Mouse (Mus musculus): ENCODE results near the gene Ran. TPM values are rescaled to one million over a fixed set of nuclear protein-coding genes. Genes with fewer than 3 reads are reported as not detected.
A peak's percentile ranks its signal among the peaks of the same experiment; 100 is the strongest.

Gene Ran
- total and polyA plus RNA-seq, 3 experiments, result 71.2 to 217 (median 191) TPM

DNA sequence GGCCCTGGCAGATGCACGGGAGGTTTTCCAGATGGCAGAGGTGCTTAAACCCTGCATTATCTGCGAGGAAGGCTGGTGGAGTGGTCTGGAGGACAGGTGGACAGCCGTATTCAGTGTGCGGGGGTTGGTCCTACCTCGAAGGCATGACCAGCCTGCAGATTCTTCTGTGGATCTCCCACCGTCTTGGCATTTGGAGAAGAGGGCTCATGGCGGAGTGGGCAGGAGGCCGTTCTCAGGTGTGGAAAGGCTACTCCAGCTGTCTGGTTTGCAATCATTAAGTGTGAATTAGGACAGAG lies 43.9 kb downstream of the Ran start:
- no peak for DNase-seq

DNA sequence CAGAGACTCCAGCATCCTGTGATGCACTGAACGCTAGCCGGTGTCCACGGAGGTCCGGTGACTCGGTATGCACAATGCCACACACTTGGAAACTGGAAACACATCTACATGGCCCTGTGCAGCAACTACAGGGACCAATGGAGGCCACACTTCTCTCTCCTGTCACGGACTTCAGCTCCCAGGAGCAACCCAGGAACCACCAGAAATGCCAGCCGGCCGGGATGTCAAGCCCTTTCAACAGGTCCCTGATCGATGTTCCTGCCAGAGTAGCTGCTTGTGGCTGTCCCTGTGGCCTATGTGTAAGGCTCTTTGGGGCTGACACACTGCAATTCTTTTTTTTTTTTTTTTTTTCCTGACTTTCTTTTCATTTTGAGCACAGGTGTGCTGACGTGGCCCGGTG lies 44.3 kb downstream of the Ran start:
- no peak for DNase-seq

DNA sequence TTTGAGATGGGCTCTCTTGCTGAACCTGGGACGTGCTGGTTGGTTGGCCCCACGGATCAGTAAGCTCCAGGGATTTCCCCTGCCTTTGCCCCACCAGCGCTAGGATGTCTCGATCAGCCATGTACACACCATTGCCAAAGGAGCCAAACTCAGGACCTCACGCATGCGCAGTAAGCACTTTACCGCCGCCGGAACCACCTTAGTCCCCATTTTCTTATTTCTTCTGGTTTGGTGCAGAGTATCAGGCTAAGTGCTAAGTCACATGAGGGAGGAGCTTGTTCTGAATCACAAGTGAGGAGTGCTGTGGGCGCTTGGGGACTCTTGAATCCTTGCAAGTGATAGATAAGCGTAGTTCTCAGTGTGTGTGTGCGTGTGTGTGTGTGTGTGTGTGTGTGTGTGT lies 45.4 kb downstream of the Ran start:
- DNase-seq, result no peak

DNA sequence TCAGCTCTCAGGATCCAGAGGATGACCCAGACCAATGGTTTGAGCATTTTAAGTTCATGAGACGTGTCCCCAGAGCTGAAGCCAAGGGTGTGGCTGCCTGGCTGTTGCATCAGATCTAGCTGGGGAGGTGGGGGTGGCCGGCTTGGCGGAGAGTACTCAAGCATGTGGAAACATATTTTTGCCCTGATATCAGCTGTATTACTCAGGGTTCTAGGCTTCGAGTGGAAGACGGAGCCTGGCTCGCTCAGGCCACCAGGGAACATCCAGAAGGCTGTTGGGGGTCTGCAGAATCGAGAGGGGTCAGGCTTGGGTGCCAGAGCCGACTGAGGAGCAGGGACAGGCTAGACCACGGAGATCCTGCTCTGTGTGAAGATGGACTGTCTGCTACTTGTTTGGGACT lies 46.1 kb downstream of the Ran start:
- DNase-seq, result peak; percentile 39

DNA sequence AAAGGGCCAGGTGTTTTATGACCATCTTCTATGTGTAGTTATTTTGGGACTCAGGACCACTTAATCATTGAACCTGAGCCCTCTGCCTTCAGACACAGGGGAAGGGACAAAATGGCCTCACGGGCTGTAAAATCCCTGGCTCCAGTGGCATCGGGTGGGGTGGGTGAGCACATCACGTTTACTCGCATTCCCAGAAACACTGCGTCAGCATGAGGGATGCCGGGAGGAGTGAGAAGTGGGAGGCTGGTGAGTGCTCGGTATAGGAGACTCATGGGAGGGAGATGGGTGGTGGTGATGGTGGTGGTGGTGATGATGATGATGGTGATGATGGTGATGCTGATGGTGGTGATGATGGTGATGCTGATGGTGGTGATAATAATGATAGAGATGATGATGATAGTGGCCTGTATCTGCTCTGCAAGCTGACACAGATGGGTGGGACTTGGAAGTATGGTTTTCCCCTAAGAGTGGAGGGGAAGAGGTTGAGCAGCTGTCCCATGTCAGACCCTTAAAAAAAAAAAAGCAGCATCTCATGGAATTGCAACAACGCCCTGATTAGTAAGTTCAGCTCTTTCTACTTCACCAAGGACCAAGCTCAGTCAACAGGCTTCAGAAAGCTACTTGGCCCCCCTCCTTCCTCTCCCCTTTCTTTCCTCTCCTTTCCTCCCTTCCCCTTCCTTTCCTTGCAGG lies 46.8 kb downstream of the Ran start:
- no peak for DNase-seq

DNA sequence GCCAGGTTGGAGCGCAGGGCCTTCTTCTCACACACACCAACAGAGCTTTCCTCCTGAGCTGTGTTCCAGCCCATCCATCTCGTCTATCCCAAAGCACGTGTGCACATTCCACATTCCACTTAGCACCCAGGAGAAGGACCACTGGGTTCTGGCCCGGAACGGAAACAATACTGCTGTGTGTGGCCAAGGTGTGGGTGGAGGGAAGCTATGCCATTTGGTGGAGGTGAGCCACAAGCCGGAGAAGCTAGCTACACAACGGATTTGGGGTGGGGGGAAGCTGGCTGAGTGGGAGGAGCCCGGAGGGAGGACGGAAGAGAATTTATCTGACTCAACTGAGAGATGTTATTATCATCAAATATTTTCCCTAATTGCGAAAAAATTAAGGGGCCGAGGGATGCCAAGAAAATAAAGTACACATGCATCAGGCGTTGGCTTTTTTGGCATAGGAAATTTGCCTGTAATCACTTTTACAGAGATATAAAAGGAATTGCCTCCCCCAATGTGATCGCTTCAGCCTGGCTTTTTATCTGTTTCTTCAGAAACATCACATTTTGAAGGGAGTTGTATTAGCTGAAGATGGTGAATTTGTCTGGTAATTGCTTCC lies 47.5 kb downstream of the Ran start:
- no peak for DNase-seq

DNA sequence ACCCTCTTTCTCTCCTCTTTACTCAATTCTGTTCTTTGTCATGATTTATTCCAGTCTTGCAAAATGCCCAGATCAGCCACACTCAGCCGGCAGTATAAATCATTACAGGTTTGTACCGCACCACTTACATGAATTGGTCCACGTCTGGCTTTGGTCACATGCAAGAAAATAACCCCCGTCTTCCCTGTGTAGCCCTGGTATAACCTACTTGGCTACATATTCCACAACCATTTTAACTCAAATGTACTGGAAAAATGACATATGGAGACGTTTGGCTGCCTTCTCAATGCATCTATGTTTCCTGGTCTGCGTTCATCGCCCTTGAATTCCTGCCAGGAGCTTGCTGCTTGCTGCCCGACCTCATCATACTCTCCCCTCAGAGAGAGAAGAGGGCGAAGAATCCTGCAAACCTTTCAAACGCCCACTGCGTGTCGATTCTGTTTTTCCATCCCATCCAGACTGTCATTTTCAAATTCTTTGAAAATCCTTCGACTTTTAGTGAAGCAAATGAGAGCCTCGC lies 52.0 kb downstream of the Ran start:
- DNase-seq, result peak; percentile 74

DNA sequence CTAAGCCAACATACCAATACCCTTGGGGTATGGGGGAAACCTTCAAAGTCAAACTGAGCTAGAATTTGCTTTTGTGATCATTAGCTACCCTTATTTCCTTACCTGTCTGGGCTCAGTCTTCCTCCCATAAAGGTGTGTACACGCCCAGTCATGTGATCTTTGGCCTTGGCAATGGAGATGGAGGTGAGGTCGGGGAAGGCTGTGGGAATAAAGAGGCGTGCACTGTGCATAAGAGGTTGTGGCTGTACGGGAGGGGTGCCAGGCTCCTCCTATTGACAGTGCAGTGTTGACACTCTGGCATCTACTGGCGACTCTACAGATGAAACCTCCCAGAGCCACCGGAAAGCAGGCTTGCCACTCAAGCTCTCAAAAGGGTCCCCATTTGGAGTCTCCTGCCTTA lies 53.5 kb downstream of the Ran start:
- DNase-seq, result no peak

Other genes starting within 250 kb of the Ran start
- 1 to 10 TPM; 3.8 to 7.9 TPM for gene Rimbp2, start 66.6 kb upstream of the Ran start, total RNA-seq (2021)
- 2.0 and 3.6 TPM in 2 replicates for gene Rimbp2, start 66.6 kb upstream of the Ran start, polyA plus RNA-seq (2012; rRNA removed)
- gene Stx2, start 11.5 kb upstream of the Ran start, total RNA-seq (2021), result 10 to 100 TPM; 25.4 to 25.9 TPM
- 21.5 and 22.1 TPM in 2 replicates for gene Stx2, start 11.5 kb upstream of the Ran start, polyA plus RNA-seq (2012; rRNA removed)
- gene Adgrd1, start 76.7 kb downstream of the Ran start, total RNA-seq (2021), result 1 to 10 TPM; 3.8 to 8.6 TPM
- 2.4 and 2.5 TPM in 2 replicates for gene Adgrd1, start 76.7 kb downstream of the Ran start, polyA plus RNA-seq (2012; rRNA removed)

Measured in adrenal gland, adult 2 months (tissue).